Mouse (Mus musculus) limb, embryonic 14.5 days (tissue): Measurements from ENCODE around the gene Foxn3. TPM values are rescaled to one million over a fixed set of nuclear protein-coding genes. Genes with fewer than 3 reads are reported as not detected.

Source experiments
- ATAC-seq: fragments of 200-750 bp; cut with Nextera tagmentation; 2 replicates; pipeline ENCODE4 v1.8.0; 2017; ENCODE audit warnings: low read depth, moderate number of reproducible peaks, moderate TSS enrichment; ENCODE audit not compliant: low FRiP score
- DNase-seq: peaks from one replicate; pipeline ENCODE4 v3.0.0-alpha.2; 2015; ENCODE audit warnings: low spot score
- H3K27ac ChIP-seq: fragments of 300-500 bp; sonication (generic); replicated peaks from 2 replicates; pipeline ENCODE4 v1.5.1; 2014; ENCODE audit warnings: low read depth, mild to moderate bottlenecking, low read length, moderate library complexity, mixed read lengths
- H3K27me3 ChIP-seq: fragments of 300-500 bp; sonication (generic); 2 replicates; pipeline ENCODE4 v1.6.1; 2014; ENCODE audit warnings: low read length, mixed read lengths; ENCODE audit not compliant: control insufficient read depth, insufficient read depth
- H3K36me3 ChIP-seq: fragments of 300-500 bp; sonication (generic); 2 replicates; pipeline ENCODE4 v1.6.1; 2014; ENCODE audit warnings: mild to moderate bottlenecking, low read length, moderate library complexity, mixed read lengths; ENCODE audit not compliant: control insufficient read depth, insufficient read depth
- H3K4me1 ChIP-seq: fragments of 300-500 bp; sonication (generic); 2 replicates; pipeline ENCODE4 v1.6.1; 2014; ENCODE audit warnings: antibody characterized with exemption, low read length, mixed read lengths; ENCODE audit not compliant: control insufficient read depth, insufficient read depth
- H3K4me2 ChIP-seq: fragments of 300-500 bp; sonication (generic); replicated peaks from 2 replicates; pipeline ENCODE4 v1.6.1; 2014; ENCODE audit warnings: low read depth, mild to moderate bottlenecking, low read length, moderate library complexity; ENCODE audit not compliant: severe bottlenecking
- H3K4me3 ChIP-seq: fragments of 300-500 bp; sonication (generic); replicated peaks from 2 replicates; pipeline ENCODE4 v1.5.1; 2014; ENCODE audit warnings: low read length
- H3K9ac ChIP-seq: fragments of 300-500 bp; sonication (generic); 2 replicates; pipeline ENCODE4 v1.6.1; 2014; ENCODE audit warnings: mild to moderate bottlenecking, low read depth, low read length, moderate library complexity; ENCODE audit not compliant: severe bottlenecking
- H3K9me3 ChIP-seq: fragments of 300-500 bp; sonication (generic); 2 replicates; pipeline ENCODE4 v1.6.1; 2016; ENCODE audit warnings: low read length; ENCODE audit not compliant: control insufficient read depth
- POLR2A ChIP-seq: fragments of 200-500 bp; IDR thresholded peaks from 2 replicates; pipeline ENCODE4 v1.8.0; 2012; ENCODE audit warnings: inconsistent platforms, mild to moderate bottlenecking, moderate library complexity, borderline replicate concordance; ENCODE audit not compliant: insufficient read depth, insufficient read length; ENCODE audit errors: extremely low read depth
- WGBS: fragments of 180-500 bp; shearing (Covaris S2); extraction: QIAGEN DNeasy Blood & Tissue Kit; methylation state at CpG from one replicate; pipeline ENCODE4 v1.1.7; 2014; 5-methylcytosine and 5-hydroxymethylcytosine counted together
- polyA plus RNA-seq, 2 experiments: library from polyadenylated mRNA; depleted of rRNA in 1 of 2; stranded (reverse) in 1 of 2; unstranded in 1 of 2; fragments of >200 nt; fragmentation: Nextera tagmentation in 1 of 2; extraction: Ambion mirVana in 1 of 2; gene quantifications; 2 replicates each; pipeline versions ENCODE4 v1.2.1 to v1.2.3; 2012 to 2014

Foxn3 gene
- polyA plus RNA-seq, 2 experiments = 27.6 to 118 TPM

- H3K27me3 ChIP-seq = no peaks in the 10 kb centered on the region
- no peaks in the 10 kb centered on the region for H3K36me3 ChIP-seq
- 0 out of 2 replicates have a peak, but pooled peaks cover 5% of the 10 kb centered on the region for H3K4me1 ChIP-seq
- WGBS = 90% methylated on average over 8 of the region's 8 CpGs
- no peak overlapping the region for H3K27ac ChIP-seq
- H3K9me3 ChIP-seq = peaks cover 6% of the 10 kb centered on the region; the same call in 1 of the 2 replicates
- no peak for TF ChIP-seq POLR2A
- no peak for ATAC-seq
- H3K4me2 ChIP-seq = no peak overlapping the region
- H3K4me3 ChIP-seq = no peak overlapping the region
- DNase-seq = no peak
- no peak overlapping the region for H3K9ac ChIP-seq
Observed at GRCm38 (mm10) chr12:99254436-99254835, 308.9 kb downstream of the Foxn3 start.

GRCm38 (mm10) chr12:99253562-99253961 lies 309.8 kb downstream of the Foxn3 start:
- H3K4me1 ChIP-seq = 0 out of 2 replicates have a peak, but pooled peaks cover 2% of the 10 kb centered on the region
- DNase-seq (no peak), ATAC-seq (no peak)
- 85% methylated on average over 10 of the region's 10 CpGs for WGBS
- no peak overlapping the region for H3K4me2 ChIP-seq
- no peaks in the 10 kb centered on the region for H3K36me3 ChIP-seq
- H3K27me3 ChIP-seq = no peaks in the 10 kb centered on the region
- H3K9me3 ChIP-seq = peaks cover 6% of the 10 kb centered on the region; the same call in 1 of the 2 replicates
- H3K9ac ChIP-seq = no peak overlapping the region
- no peak overlapping the region for H3K27ac ChIP-seq
- no peak for TF ChIP-seq POLR2A
- H3K4me3 ChIP-seq = no peak overlapping the region

GRCm38 (mm10) chr12:99248606-99249005 lies 314.8 kb downstream of the Foxn3 start:
- Histone ChIP-seq H3K4me3 (no peak overlapping the region), H3K36me3 (no peaks in the 10 kb centered on the region), H3K9ac (no peak overlapping the region), H3K27me3 (no peaks in the 10 kb centered on the region), H3K9me3 (peaks cover 6% of the 10 kb centered on the region; the same call in 1 of the 2 replicates), H3K4me2 (no peak overlapping the region), H3K27ac (no peak overlapping the region), H3K4me1 (peaks cover 4% of the 10 kb centered on the region; the same call in 1 of the 2 replicates)
- DNase-seq (no peak), ATAC-seq (no peak)
- no peak for TF ChIP-seq POLR2A
- WGBS = 91% methylated on average over 8 of the region's 8 CpGs

GRCm38 (mm10) chr12:99247939-99248338 lies 315.4 kb downstream of the Foxn3 start:
- Histone ChIP-seq H3K27me3 (no peaks in the 10 kb centered on the region), H3K27ac (no peak overlapping the region), H3K36me3 (no peaks in the 10 kb centered on the region), H3K4me1 (peaks cover 4% of the 10 kb centered on the region; the same call in 1 of the 2 replicates), H3K9me3 (peaks cover 6% of the 10 kb centered on the region; the same call in 1 of the 2 replicates), H3K4me2 (no peak overlapping the region), H3K4me3 (no peak overlapping the region), H3K9ac (no peak overlapping the region)
- DNase-seq (peak; percentile 20), ATAC-seq (no peak)
- TF ChIP-seq POLR2A = no peak
- 62% methylated on average over 6 of the region's 6 CpGs for WGBS

- ATAC-seq = no peak
- Histone ChIP-seq H3K9me3 (peaks cover 2% of the 10 kb centered on the region; the same call in 1 of the 2 replicates), H3K27me3 (no peaks in the 10 kb centered on the region), H3K4me3 (no peak overlapping the region), H3K4me1 (peaks cover 4% of the 10 kb centered on the region; the same call in 1 of the 2 replicates), H3K9ac (0 out of 2 replicates have a peak overlapping the region, but pooled peaks have one; percentile 18), H3K27ac (no peak overlapping the region), H3K36me3 (no peaks in the 10 kb centered on the region), H3K4me2 (no peak overlapping the region)
- no peak for TF ChIP-seq POLR2A
- 68% methylated on average over 10 of the region's 10 CpGs for WGBS
- DNase-seq = no peak
Observed at GRCm38 (mm10) chr12:99246984-99247746, 316.2 kb downstream of the Foxn3 start.
